Mouse (Mus musculus) C2C12 (cell line): ENCODE data around the gene Kifap3. TPM values are rescaled to one million over a fixed set of nuclear protein-coding genes. Genes with fewer than 3 reads are reported as not detected.

Source experiments
- H3K27me3 ChIP-seq: one replicate; pipeline ENCODE4 v1.6.1; 2011; ENCODE audit not compliant: control insufficient read depth, insufficient read depth, insufficient read length
- H3K36me3 ChIP-seq: one replicate; pipeline ENCODE4 v1.6.1; 2011; ENCODE audit not compliant: control insufficient read depth, insufficient read depth
- H3K4me3 ChIP-seq: one replicate; pipeline ENCODE4 v1.5.1; 2011; ENCODE audit warnings: mild to moderate bottlenecking, control low read depth; ENCODE audit not compliant: poor library complexity, insufficient read depth, severe bottlenecking
- H3K79me2 ChIP-seq: one replicate; pipeline ENCODE4 v1.6.1; 2011; ENCODE audit not compliant: control insufficient read depth, insufficient read depth
- H3K79me3 ChIP-seq: one replicate; pipeline ENCODE4 v1.6.1; 2011; ENCODE audit warnings: low read depth, control low read depth
- H3ac ChIP-seq: one replicate; pipeline ENCODE3; 2011; ENCODE audit warnings: low read depth; ENCODE audit not compliant: control insufficient read depth, insufficient read length
- CEBPB ChIP-seq: IDR thresholded peaks from one replicate; pipeline ENCODE4 v1.6.1; 2011; ENCODE audit warnings: low read depth, mild to moderate bottlenecking, control low read depth, moderate library complexity
- CTCF ChIP-seq: IDR thresholded peaks from one replicate; pipeline ENCODE4 v1.5.1; 2011; ENCODE audit not compliant: control insufficient read depth, insufficient read depth, insufficient read length
- FOSL1 ChIP-seq: IDR thresholded peaks from one replicate; pipeline ENCODE4 v1.8.0; 2011; ENCODE audit warnings: mild to moderate bottlenecking, low read length; ENCODE audit not compliant: poor library complexity, insufficient read depth, severe bottlenecking
- MAX ChIP-seq: IDR thresholded peaks from one replicate; pipeline ENCODE4 v1.6.1; 2011; ENCODE audit warnings: mild to moderate bottlenecking, control low read depth
- MYOD1 ChIP-seq: IDR thresholded peaks from one replicate; pipeline ENCODE4 v1.6.1; 2011; ENCODE audit warnings: low read depth; ENCODE audit not compliant: control insufficient read depth, insufficient read length
- MYOG ChIP-seq: IDR thresholded peaks from one replicate; pipeline ENCODE4 v1.6.1; 2011; ENCODE audit not compliant: control insufficient read depth, insufficient read length; ENCODE audit errors: extremely low read depth
- USF1 ChIP-seq: IDR thresholded peaks from one replicate; pipeline ENCODE4 v1.6.1; 2011; ENCODE audit warnings: low read depth, mild to moderate bottlenecking, control low read depth, moderate library complexity
- polyA plus RNA-seq: library from polyadenylated mRNA; unstranded; fragments of >200 nt; fragmentation: generic; extraction: Trizol; gene quantifications from one replicate; pipeline ENCODE4 v1.2.1, GENCODE M21; 2012; ENCODE audit warnings: missing spikeins

Kifap3 gene
- polyA plus RNA-seq, 1 experiment = 9.5 TPM

GRCm38 (mm10) chr1:163964008-163964689 is 184.8 kb downstream of the Kifap3 start:
- Histone ChIP-seq H3K36me3 (peaks cover 67% of the 10 kb centered on the region), H3K79me2 (no peaks in the 10 kb centered on the region), H3ac (no peak overlapping the region), H3K27me3 (no peaks in the 10 kb centered on the region), H3K79me3 (no peaks in the 10 kb centered on the region), H3K4me3 (no peak overlapping the region)
- no peak for TF ChIP-seq MYOG
- TF ChIP-seq FOSL1 = no peak
- no peak for TF ChIP-seq USF1
- no peak for TF ChIP-seq CTCF
- TF ChIP-seq CEBPB = no peak
- no peak for TF ChIP-seq MYOD1
- TF ChIP-seq MAX = no peak

Other genes starting within 250 kb of the Kifap3 start
- gene Mettl11b, start 54.4 kb upstream of the Kifap3 start, polyA plus RNA-seq = not detected
- gene Scyl3, start 149.5 kb downstream of the Kifap3 start, polyA plus RNA-seq = 4.4 TPM
- 10.4 TPM for gene BC055324, start 215.2 kb downstream of the Kifap3 start, polyA plus RNA-seq
- 3.0 TPM for gene Mettl18, start 215.3 kb downstream of the Kifap3 start, polyA plus RNA-seq